Mouse (Mus musculus): ENCODE data around the gene Ahdc1. TPM values are rescaled to one million over a fixed set of nuclear protein-coding genes. Genes with fewer than 3 reads are reported as not detected.

Ahdc1 gene
- total and polyA plus RNA-seq, 3 experiments = 2.5 to 8.8 TPM; not detected in 1

- peaks cover 17 to 31% of the 10 kb centered on the region in 2 experiments for H3K27me3 ChIP-seq (ENCODE audit: control insufficient read depth in 1 of 2, insufficient read depth in 2 of 2, low read length in 2 of 2)
- TF ChIP-seq POLR2AphosphoS5 (IDR thresholded peaks at IDR 0.05; ENCODE audit: borderline replicate concordance, low read depth, low read length) = no peak
- TF ChIP-seq ELF1 (IDR thresholded peaks at IDR 0.05; ENCODE audit: low read depth, low read length) = no peak
- TF ChIP-seq TCF12 (IDR thresholded peaks at IDR 0.05; ENCODE audit: low read depth, low read length) = no peak
- TF ChIP-seq SMC3 (IDR thresholded peaks at IDR 0.05; ENCODE audit: low read depth, low read length) = no peak
- no peak for TF ChIP-seq BHLHE40 (IDR thresholded peaks at IDR 0.05; ENCODE audit: borderline replicate concordance, low read depth, low read length)
- no peak for TF ChIP-seq EP300 (IDR thresholded peaks at IDR 0.05; ENCODE audit: low read depth in 1 of 2, low read length in 2 of 2)
- no peak for TF ChIP-seq ZC3H11A (IDR thresholded peaks at IDR 0.05; ENCODE audit: low read depth, low read length)
- no peak for TF ChIP-seq SIN3A (IDR thresholded peaks at IDR 0.05; ENCODE audit: low read length)
- no peak for TF ChIP-seq MEF2A (IDR thresholded peaks at IDR 0.05; ENCODE audit: extremely low read depth, insufficient replicate concordance, low read depth, low read length, poor library complexity, severe bottlenecking)
- no peak for TF ChIP-seq NELFE (IDR thresholded peaks at IDR 0.05; ENCODE audit: low read depth, low read length)
- TF ChIP-seq CHD2 (IDR thresholded peaks at IDR 0.05; ENCODE audit: low read length) = no peak
- TF ChIP-seq ZKSCAN1 (IDR thresholded peaks at IDR 0.05; ENCODE audit: low read depth, low read length) = no peak
- TF ChIP-seq ZNF384 (IDR thresholded peaks at IDR 0.05; ENCODE audit: low read depth, low read length) = no peak
- TF ChIP-seq MAZ (IDR thresholded peaks at IDR 0.05; ENCODE audit: low read depth, low read length) = no peak
- no peak for TF ChIP-seq RCOR1 (IDR thresholded peaks at IDR 0.05; ENCODE audit: low read depth, low read length)
- no peaks in the 10 kb centered on the region for H3K79me2 ChIP-seq (ENCODE audit: control insufficient read depth, insufficient read depth, low read length, poor library complexity)
- H3K4me3 ChIP-seq (ENCODE audit: control insufficient read depth in 1 of 2, insufficient read depth in 1 of 2, low read depth in 2 of 2, low read length in 2 of 2) = no peak overlapping the region
- no peaks in the 10 kb centered on the region for H3K9me3 ChIP-seq (replicated peaks; ENCODE audit: insufficient read depth, low read length)
- no peak overlapping the region for H3K9ac ChIP-seq (ENCODE audit: control insufficient read depth, low read depth, low read length, poor library complexity, severe bottlenecking)
- no peak for DNase-seq (ENCODE audit: low read depth, low spot score)
- no peaks in the 10 kb centered on the region for H3K36me3 ChIP-seq (ENCODE audit: control insufficient read depth in 1 of 2, insufficient read depth in 2 of 2, low read length in 2 of 2)
- H3K27ac ChIP-seq (ENCODE audit: control insufficient read depth, low read depth, low read length) = no peak overlapping the region
- H3K4me1 ChIP-seq (ENCODE audit: control insufficient read depth in 1 of 2, insufficient read depth in 2 of 2, low read length in 2 of 2) = peaks cover 0 to 3% of the 10 kb centered on the region in 2 experiments; a peak in 1 of 4 replicates
Measured at GRCm38 (mm10) chr4:132972101-132972500, 39.0 kb upstream of the Ahdc1 start.

GRCm38 (mm10) chr4:132972556-132972955 lies 38.5 kb upstream of the Ahdc1 start:
- Histone ChIP-seq H3K9me3 (replicated peaks; ENCODE audit: insufficient read depth, low read length) (no peaks in the 10 kb centered on the region), H3K36me3 (ENCODE audit: control insufficient read depth in 1 of 2, insufficient read depth in 2 of 2, low read length in 2 of 2) (no peaks in the 10 kb centered on the region), H3K4me3 (ENCODE audit: control insufficient read depth in 1 of 2, insufficient read depth in 1 of 2, low read depth in 2 of 2, low read length in 2 of 2) (no peak overlapping the region), H3K27ac (ENCODE audit: control insufficient read depth, low read depth, low read length) (no peak overlapping the region), H3K4me1 (ENCODE audit: control insufficient read depth in 1 of 2, insufficient read depth in 2 of 2, low read length in 2 of 2) (peaks cover 0 to 3% of the 10 kb centered on the region in 2 experiments; a peak in 1 of 4 replicates), H3K9ac (ENCODE audit: control insufficient read depth, low read depth, low read length, poor library complexity, severe bottlenecking) (no peak overlapping the region), H3K27me3 (ENCODE audit: control insufficient read depth in 1 of 2, insufficient read depth in 2 of 2, low read length in 2 of 2) (peaks cover 17 to 31% of the 10 kb centered on the region in 2 experiments), H3K79me2 (ENCODE audit: control insufficient read depth, insufficient read depth, low read length, poor library complexity) (no peaks in the 10 kb centered on the region)
- DNase-seq (ENCODE audit: low read depth, low spot score) = no peak
- TF ChIP-seq SIN3A (IDR thresholded peaks at IDR 0.05; ENCODE audit: low read length) (no peak), POLR2AphosphoS5 (IDR thresholded peaks at IDR 0.05; ENCODE audit: borderline replicate concordance, low read depth, low read length) (no peak), TBP (IDR thresholded peaks at IDR 0.05; ENCODE audit: low read depth, low read length) (no peak), ZC3H11A (IDR thresholded peaks at IDR 0.05; ENCODE audit: low read depth, low read length) (no peak), ZKSCAN1 (IDR thresholded peaks at IDR 0.05; ENCODE audit: low read depth, low read length) (no peak), RAD21 (IDR thresholded peaks at IDR 0.05; ENCODE audit: low read depth, low read length) (no peak), JUND (IDR thresholded peaks at IDR 0.05; ENCODE audit: low read depth, low read length) (no peak), MAZ (IDR thresholded peaks at IDR 0.05; ENCODE audit: low read depth, low read length) (no peak), CHD1 (IDR thresholded peaks at IDR 0.05; ENCODE audit: low read depth, low read length) (no peak), ETS1 (IDR thresholded peaks at IDR 0.05; ENCODE audit: low read depth, low read length) (no peak), SMC3 (IDR thresholded peaks at IDR 0.05; ENCODE audit: low read depth, low read length) (no peak), HCFC1 (IDR thresholded peaks at IDR 0.05; ENCODE audit: low read depth, low read length) (no peak), ELF1 (IDR thresholded peaks at IDR 0.05; ENCODE audit: low read depth, low read length) (no peak), TCF12 (IDR thresholded peaks at IDR 0.05; ENCODE audit: low read depth, low read length) (no peak), MAFK (IDR thresholded peaks at IDR 0.05; ENCODE audit: borderline replicate concordance, low read depth, low read length) (no peak), ZNF384 (IDR thresholded peaks at IDR 0.05; ENCODE audit: low read depth, low read length) (no peak), USF2 (IDR thresholded peaks at IDR 0.05; ENCODE audit: borderline replicate concordance in 1 of 2, insufficient read depth in 1 of 2, low read depth in 1 of 2, low read length in 2 of 2) (no peak)

All from MEL (cell line).